Mouse (Mus musculus): Measurements from ENCODE around the gene Sbpl.

GRCm38 (mm10) chr17:24000404-24000803 is 45.3 kb upstream of the Sbpl start:
- TF ChIP-seq CHD2 (IDR thresholded peaks at IDR 0.05; ENCODE audit: low read depth, low read length) (no peak), ZNF384 (IDR thresholded peaks at IDR 0.05; ENCODE audit: low read depth, low read length) (no peak), ZC3H11A (IDR thresholded peaks at IDR 0.05; ENCODE audit: borderline replicate concordance, low read depth, low read length) (no peak), HCFC1 (IDR thresholded peaks at IDR 0.05; ENCODE audit: borderline replicate concordance, insufficient read depth, low read length) (no peak), MAFK (IDR thresholded peaks at IDR 0.05; ENCODE audit: insufficient read depth, low read depth, low read length) (no peak)

All from ES-E14 (cell line).